13 mouse cellular contexts compared by ENCODE assay signal in the genomic region with DNA sequence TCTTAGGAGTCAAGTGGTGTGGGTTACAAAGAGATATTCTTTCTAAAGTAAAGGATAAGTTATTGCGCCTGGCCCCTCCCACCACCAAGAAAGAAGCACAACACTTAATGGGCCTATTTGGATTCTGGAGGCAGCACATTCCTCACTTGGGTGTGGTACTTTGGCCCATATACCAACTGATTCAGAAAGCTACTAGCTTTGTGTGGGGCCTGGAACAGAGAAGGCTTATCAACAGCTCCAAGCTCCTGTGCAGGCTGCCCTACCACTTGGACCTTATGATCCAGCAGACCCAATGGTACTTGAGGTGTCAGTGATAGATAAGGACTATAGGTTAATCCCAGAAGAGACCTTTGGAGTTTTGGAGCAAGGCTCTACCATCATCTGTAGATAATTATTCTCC.
"Had no signal": no experiment of that assay in that cellular context is flagged by ENCODE, and none has a peak within 500 bp of the region (broad histone marks: within the 10 kb centered on the region; RNA-seq: fewer than 3 reads in every experiment).

No protein-coding gene starts in this region.

- H3K9ac ChIP-seq: kidney, embryonic 15.5 days; limb, embryonic 15.5 days; lung, embryonic 15.5 days; midbrain, embryonic 15.5 days; neural tube, embryonic 13.5 days; stomach, embryonic 15.5 days had no signal

- H3K27me3 ChIP-seq: kidney, embryonic 15.5 days; limb, embryonic 15.5 days; lung, embryonic 15.5 days; midbrain, embryonic 15.5 days; neural tube, embryonic 13.5 days; stomach, embryonic 15.5 days had no signal

- ATAC-seq: inflammation-experienced regulatory T-cells, adult 6 months; midbrain, embryonic 15.5 days had no signal

- H3K4me3 ChIP-seq: kidney, embryonic 15.5 days; limb, embryonic 15.5 days; lung, embryonic 15.5 days; midbrain, embryonic 15.5 days; neural tube, embryonic 13.5 days; stomach, embryonic 15.5 days had no signal

- H3K4me2 ChIP-seq: kidney, embryonic 15.5 days; limb, embryonic 15.5 days; lung, embryonic 15.5 days; midbrain, embryonic 11.5 days; midbrain, embryonic 15.5 days; neural tube, embryonic 13.5 days; stomach, embryonic 15.5 days had no signal

- H3K4me1 ChIP-seq: kidney, embryonic 15.5 days; limb, embryonic 15.5 days; lung, embryonic 15.5 days; midbrain, embryonic 15.5 days; neural tube, embryonic 13.5 days; stomach, embryonic 15.5 days had no signal

- H3K9me3 ChIP-seq: kidney, embryonic 15.5 days; limb, embryonic 15.5 days; lung, embryonic 15.5 days; midbrain, embryonic 15.5 days; neural tube, embryonic 13.5 days; stomach, embryonic 15.5 days had no signal

- DNase-seq: kidney, adult 2 months; kidney, postnatal 25 days; layer of hippocampus, postnatal 36 days; retina, postnatal 1 day; right cerebral cortex, postnatal 4 days had no signal

- H3K27ac ChIP-seq: kidney, embryonic 15.5 days; limb, embryonic 15.5 days; lung, embryonic 15.5 days; midbrain, embryonic 15.5 days; neural tube, embryonic 13.5 days; stomach, embryonic 15.5 days had no signal

- H3K36me3 ChIP-seq: kidney, embryonic 15.5 days; limb, embryonic 15.5 days; lung, embryonic 15.5 days; midbrain, embryonic 15.5 days; neural tube, embryonic 13.5 days; stomach, embryonic 15.5 days had no signal
